Mouse (Mus musculus): ENCODE measurements around the gene Bscl2.
A peak's percentile ranks its signal among the peaks of the same experiment; 100 is the strongest.

DNA sequence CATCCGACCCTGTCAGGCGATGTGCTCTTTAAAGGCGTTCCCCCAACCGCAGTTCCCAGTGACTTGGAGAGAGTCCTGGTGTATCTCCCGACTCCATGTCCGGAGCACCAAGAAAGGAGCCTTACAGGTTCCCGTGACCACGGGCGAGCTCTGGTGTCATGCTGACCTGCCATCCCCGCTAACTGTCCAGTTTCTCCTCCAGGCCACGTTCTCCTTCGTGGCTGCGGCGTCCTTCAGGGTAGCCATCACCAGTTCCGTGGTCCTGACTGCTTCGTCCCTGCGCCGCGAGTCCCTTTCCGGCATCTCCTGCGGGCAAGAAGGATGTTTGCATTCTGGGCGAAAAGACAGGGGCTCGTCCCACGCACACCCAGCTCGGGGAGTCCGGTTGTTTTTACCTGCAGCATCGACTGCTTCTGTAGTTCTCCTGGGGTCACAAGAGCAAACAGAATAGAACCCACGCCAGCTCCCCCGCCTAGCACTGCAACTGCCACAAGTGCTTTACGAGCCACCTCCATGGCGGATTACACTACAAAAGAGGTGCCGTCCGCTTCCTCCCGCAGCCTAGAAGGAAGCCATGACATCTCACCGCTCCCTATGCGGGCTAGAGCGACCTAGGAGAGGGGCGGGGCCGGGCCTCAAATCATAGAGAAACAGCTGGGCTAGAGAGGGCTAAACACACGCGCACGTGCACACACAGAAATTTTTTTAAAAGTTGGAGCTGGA lies 43.2 kb downstream of the Bscl2 start, which contains the start of gene Uqcc3:
- no peak for TF ChIP-seq CTCF (IDR thresholded peaks at IDR 0.05; ENCODE audit: low read depth, low read length)
- peak; percentile 80; the same call in 1 of the 2 replicates for TF ChIP-seq POLR2A (IDR thresholded peaks at IDR 0.05; ENCODE audit: borderline replicate concordance, low read depth, low read length)
